Mouse (Mus musculus) heart, postnatal 0 days (tissue): ENCODE measurements around the gene Cbl. TPM values are rescaled to one million over a fixed set of nuclear protein-coding genes. Genes with fewer than 3 reads are reported as not detected.

Source experiments
- ATAC-seq: fragments of 200-750 bp; cut with Nextera tagmentation; 2 replicates; pipeline ENCODE4 v1.8.0; 2017; ENCODE audit warnings: low read depth, moderate number of reproducible peaks, moderate library complexity; ENCODE audit not compliant: insufficient read depth
- DNase-seq: peaks from one replicate; pipeline ENCODE4 v3.0.0-alpha.2; 2016; ENCODE audit warnings: low spot score
- H3K27ac ChIP-seq: fragments of 300-500 bp; sonication (generic); 2 replicates; pipeline ENCODE4 v1.5.1; 2014; ENCODE audit warnings: low read depth, mild to moderate bottlenecking
- H3K27me3 ChIP-seq: fragments of 300-500 bp; sonication (generic); 2 replicates; pipeline ENCODE4 v1.6.1; 2014; ENCODE audit warnings: low read length, mixed read lengths; ENCODE audit not compliant: control insufficient read depth, insufficient read depth
- H3K36me3 ChIP-seq: fragments of 300-500 bp; sonication (generic); replicated peaks from 2 replicates; pipeline ENCODE4 v1.6.1; 2014; ENCODE audit warnings: low read length, mixed read lengths; ENCODE audit not compliant: control insufficient read depth, insufficient read depth
- H3K4me1 ChIP-seq: fragments of 300-500 bp; sonication (generic); 2 replicates; pipeline ENCODE4 v1.6.1; 2014; ENCODE audit warnings: antibody characterized with exemption; ENCODE audit not compliant: control insufficient read depth, insufficient read depth
- H3K4me2 ChIP-seq: fragments of 300-500 bp; sonication (generic); 2 replicates; pipeline ENCODE4 v1.6.1; 2014; ENCODE audit warnings: low read depth, mild to moderate bottlenecking, low read length, moderate library complexity
- H3K4me3 ChIP-seq: fragments of 300-500 bp; sonication (generic); 2 replicates; pipeline ENCODE4 v1.5.1; 2014; ENCODE audit warnings: low read depth, low read length
- H3K9ac ChIP-seq: fragments of 300-500 bp; sonication (generic); replicated peaks from 2 replicates; pipeline ENCODE4 v1.6.1; 2014; ENCODE audit warnings: low read depth, low read length, mixed read lengths
- H3K9me3 ChIP-seq: fragments of 300-500 bp; sonication (generic); replicated peaks from 2 replicates; pipeline ENCODE4 v1.6.1; 2016; ENCODE audit warnings: low read length; ENCODE audit not compliant: control insufficient read depth
- CTCF ChIP-seq: IDR thresholded peaks from 2 replicates; pipeline ENCODE4 v1.5.1; 2016; ENCODE audit warnings: antibody characterized with exemption, control low read depth, low read depth
- EP300 ChIP-seq: IDR thresholded peaks from 2 replicates; pipeline ENCODE4 v1.6.1; 2016; ENCODE audit warnings: antibody characterized with exemption, low read depth
- WGBS: fragments of 180-500 bp; shearing (Covaris S2); extraction: QIAGEN DNeasy Blood & Tissue Kit; methylation state at CpG from one replicate; pipeline ENCODE4 v1.1.7; 2014; 5-methylcytosine and 5-hydroxymethylcytosine counted together
- polyA plus RNA-seq: library from polyadenylated mRNA; unstranded; fragments of >200 nt; fragmentation: Nextera tagmentation; extraction: Ambion mirVana; gene quantifications from 2 replicates; pipeline ENCODE4 v1.2.1, GENCODE M21; 2015
- total RNA-seq: library from RNA; depleted of rRNA; stranded (reverse); fragments of >200 nt; gene quantifications from 2 replicates; pipeline ENCODE4 v1.2.3, GENCODE M21; 2014; ENCODE audit warnings: low replicate concordance

The Cbl gene
- total and polyA plus RNA-seq, 2 experiments from 2014 or later, result 5.2 to 17.6 TPM

DNA sequence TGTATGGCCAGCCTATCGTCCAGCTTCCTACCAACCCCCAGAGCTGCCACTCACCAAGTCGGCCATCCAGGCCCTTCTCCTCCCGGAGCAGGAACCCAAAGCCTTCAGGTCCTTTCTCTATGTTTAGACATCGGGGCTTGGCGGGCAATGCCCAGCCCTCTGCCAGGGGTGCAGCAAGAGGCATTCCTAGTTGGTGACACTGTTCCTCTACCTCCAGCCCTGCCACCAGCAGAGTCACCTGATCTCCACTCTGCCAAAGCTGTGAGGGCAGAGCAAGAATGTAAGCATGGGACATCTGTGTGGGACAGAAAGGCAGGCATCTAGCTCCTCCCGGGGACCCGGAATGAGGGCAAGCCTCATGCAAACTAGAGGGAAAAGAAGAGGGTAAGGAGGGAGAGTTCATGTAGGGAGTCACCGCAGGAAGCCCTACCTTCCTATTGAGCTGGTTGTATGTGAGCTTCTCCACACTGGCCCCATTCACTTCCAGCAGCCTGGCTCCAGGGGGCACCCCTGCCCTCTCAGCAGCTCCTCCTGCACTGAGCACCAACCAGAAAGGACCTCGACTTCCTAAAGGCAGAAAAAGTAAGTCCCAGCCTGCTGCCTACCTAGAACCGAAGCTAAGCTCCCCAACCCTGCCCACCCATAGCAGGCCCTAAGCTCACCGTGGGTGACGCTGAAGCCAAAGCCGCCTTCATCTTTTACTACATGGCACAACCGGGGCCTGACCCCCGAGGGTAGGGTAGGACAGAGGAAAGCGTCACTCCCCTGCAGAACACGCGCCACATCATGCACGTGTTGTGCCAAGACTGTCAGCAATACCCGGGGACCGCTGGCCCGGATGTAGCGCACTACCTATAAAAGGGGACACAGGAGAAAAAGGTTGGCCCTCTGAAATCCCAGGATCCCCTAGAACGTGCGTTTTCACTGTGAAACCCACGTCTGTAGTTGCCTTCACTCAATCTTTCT, 15.6 kb upstream of the Cbl start:
- H3K9me3 ChIP-seq, result no peaks in the 10 kb centered on the region
- 33% methylated on average over 26 of the region's 26 CpGs for WGBS
- H3K27me3 ChIP-seq, result no peaks in the 10 kb centered on the region
- H3K27ac ChIP-seq, result 0 out of 2 replicates have a peak overlapping the region, but pooled peaks have one; percentile 28
- H3K9ac ChIP-seq, result no peak overlapping the region
- H3K4me2 ChIP-seq, result peak overlapping the region; percentile 41
- no peaks in the 10 kb centered on the region for H3K36me3 ChIP-seq
- peak; percentile 79 for DNase-seq
- peak; percentile 88 for ATAC-seq
- no peaks in the 10 kb centered on the region for H3K4me1 ChIP-seq
- TF ChIP-seq CTCF (peak; percentile 65), EP300 (no peak)
- H3K4me3 ChIP-seq, result no peak overlapping the region

DNA sequence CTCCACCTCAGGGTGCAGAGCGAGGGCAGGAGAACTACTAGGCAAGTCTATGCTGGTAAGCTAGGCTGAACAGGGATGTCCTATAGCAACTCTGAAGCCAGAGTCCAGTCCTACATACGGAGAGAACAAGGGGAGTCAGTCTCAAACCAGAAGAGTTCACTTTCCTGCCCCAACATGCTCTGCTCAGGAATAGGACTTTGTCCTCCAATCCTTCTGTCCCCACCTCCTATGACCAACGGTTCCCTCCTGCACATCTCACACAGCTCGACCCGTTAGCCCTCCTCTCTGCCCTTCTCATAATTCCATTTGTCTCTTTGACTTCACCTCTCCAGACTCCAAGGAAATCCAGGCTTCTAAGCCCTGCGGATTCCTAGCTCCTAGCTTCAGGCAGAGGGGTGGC, 14.1 kb upstream of the Cbl start:
- H3K4me2 ChIP-seq, result no peak overlapping the region
- no peak overlapping the region for H3K4me3 ChIP-seq
- WGBS, result 77% methylated on average over 6 of the region's 6 CpGs
- H3K27me3 ChIP-seq, result no peaks in the 10 kb centered on the region
- H3K36me3 ChIP-seq, result no peaks in the 10 kb centered on the region
- TF ChIP-seq CTCF (no peak), EP300 (no peak)
- H3K4me1 ChIP-seq, result no peaks in the 10 kb centered on the region
- no peak overlapping the region for H3K27ac ChIP-seq
- DNase-seq (no peak), ATAC-seq (no peak)
- H3K9ac ChIP-seq, result no peak overlapping the region
- no peaks in the 10 kb centered on the region for H3K9me3 ChIP-seq

DNA sequence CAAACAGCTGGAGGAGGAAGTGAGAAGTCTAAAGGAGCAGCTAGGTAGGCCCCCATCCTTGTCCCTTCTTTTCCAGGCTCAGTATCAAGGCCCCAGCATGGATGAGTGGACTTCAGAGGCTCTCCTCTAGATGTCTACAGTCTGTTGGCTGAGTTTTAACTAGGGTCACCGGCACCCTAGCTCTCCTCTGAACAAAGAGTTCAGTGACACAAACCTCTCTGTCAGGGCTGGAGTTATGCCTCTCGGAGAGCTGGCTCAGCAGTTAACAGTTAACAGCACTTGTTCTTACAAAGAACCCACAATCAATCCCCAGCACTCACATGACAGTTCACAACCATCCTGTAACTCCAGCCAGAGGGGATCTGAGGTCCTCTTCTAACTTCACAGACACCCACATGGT, 9.8 kb upstream of the Cbl start:
- Histone ChIP-seq H3K9ac (no peak overlapping the region; the same call in 1 of the 2 replicates), H3K4me2 (no peak overlapping the region)

DNA sequence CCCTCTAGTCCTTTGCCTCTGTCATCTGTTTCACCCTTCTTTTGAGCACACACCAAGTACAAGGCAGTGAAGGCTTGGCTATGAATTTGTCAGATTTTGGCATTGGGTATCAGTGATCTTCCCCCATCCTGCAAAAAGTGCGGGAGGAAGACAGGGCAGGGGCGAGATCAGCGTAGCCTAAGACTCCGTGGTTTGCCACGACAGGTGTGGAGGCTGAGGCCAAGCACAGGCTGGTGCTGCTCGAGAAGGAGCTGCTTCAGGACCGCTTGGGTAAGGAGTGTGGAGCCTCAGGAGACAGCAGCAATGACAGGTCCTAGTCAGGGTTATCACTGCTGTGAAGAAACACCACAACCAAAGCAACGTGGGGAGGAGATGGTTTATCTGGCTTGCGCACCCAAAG, 7.6 kb upstream of the Cbl start:
- DNase-seq (no peak), ATAC-seq (no peak)
- H3K27me3 ChIP-seq, result no peaks in the 10 kb centered on the region
- H3K36me3 ChIP-seq, result no peaks in the 10 kb centered on the region
- H3K9ac ChIP-seq, result no peak overlapping the region; the same call in 1 of the 2 replicates
- no peak overlapping the region for H3K4me3 ChIP-seq
- no peak overlapping the region for H3K27ac ChIP-seq
- no peak overlapping the region for H3K4me2 ChIP-seq
- no peaks in the 10 kb centered on the region for H3K4me1 ChIP-seq
- no peaks in the 10 kb centered on the region for H3K9me3 ChIP-seq
- no peak for TF ChIP-seq CTCF
- TF ChIP-seq EP300, result no peak
- WGBS, result 55% methylated on average over 9 of the region's 9 CpGs

More for the DNA sequence above, 9.8 kb upstream of the Cbl start:
- no peak for TF ChIP-seq EP300
- TF ChIP-seq CTCF, result no peak
- no peak overlapping the region for H3K27ac ChIP-seq
- H3K9me3 ChIP-seq, result no peaks in the 10 kb centered on the region
- H3K36me3 ChIP-seq, result no peaks in the 10 kb centered on the region
- 44% methylated on average over 2 of the region's 2 CpGs for WGBS
- H3K4me3 ChIP-seq, result no peak overlapping the region
- no peaks in the 10 kb centered on the region for H3K4me1 ChIP-seq
- H3K27me3 ChIP-seq, result no peaks in the 10 kb centered on the region
- DNase-seq (no peak), ATAC-seq (no peak)

DNA sequence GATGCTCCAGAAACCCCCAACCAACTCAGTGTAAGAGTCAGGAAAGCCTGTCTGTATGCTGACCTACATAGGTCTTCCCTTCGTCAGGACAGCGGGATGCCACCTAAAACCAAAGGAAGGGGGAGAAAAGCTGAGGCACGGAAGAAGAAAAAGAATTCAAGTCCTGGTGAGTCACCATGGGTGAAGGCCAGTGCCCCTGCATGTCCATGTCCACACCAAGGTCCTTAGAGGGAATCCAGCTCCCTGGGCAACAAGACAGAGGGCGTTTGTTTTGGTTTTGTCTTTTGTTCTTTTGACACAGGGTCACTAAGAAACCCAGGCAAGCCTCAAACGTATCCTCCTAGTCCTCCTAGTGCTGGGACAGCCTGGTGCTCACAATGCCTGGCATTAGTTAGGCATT, 7.1 kb upstream of the Cbl start:
- DNase-seq (no peak), ATAC-seq (no peak)
- no peaks in the 10 kb centered on the region for H3K9me3 ChIP-seq
- H3K27me3 ChIP-seq, result no peaks in the 10 kb centered on the region
- H3K4me2 ChIP-seq, result no peak overlapping the region
- H3K4me1 ChIP-seq, result no peaks in the 10 kb centered on the region
- H3K9ac ChIP-seq, result no peak overlapping the region
- H3K4me3 ChIP-seq, result no peak overlapping the region
- 53% methylated on average over 5 of the region's 5 CpGs for WGBS
- no peak overlapping the region for H3K27ac ChIP-seq
- TF ChIP-seq CTCF (no peak), EP300 (no peak)
- no peaks in the 10 kb centered on the region for H3K36me3 ChIP-seq

DNA sequence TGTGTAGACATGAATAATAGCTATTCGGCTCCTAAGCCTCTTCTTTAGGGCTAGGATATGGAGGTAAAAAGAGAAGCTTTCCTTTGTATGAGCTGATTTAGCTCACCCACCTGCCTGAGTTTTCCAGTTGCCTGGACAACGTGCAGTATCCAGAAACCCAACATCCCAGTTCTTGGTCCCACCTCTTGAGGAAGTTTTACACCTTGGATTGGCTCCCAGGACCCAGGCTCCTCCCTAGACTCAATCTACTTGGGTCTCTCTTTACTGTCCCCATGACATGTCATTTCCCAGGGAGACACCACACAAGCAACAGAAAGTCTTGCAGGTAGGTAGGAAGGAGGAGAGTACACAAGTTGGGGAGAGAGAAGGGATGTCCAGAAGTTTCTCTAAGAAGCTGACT, 6.5 kb upstream of the Cbl start, which contains the start of gene Ccdc153:
Gene Ccdc153, plus strand, starts transcription at position 278 of the 400 bp plus-strand sequence.
- no peak within 1 kb of the TSS for H3K4me2 ChIP-seq
- H3K4me3 ChIP-seq, result no peak within 1 kb of the TSS
- 55% methylated on average over 2 of the region's 2 CpGs for WGBS
- no peaks in the 10 kb centered on the region for H3K27me3 ChIP-seq
- H3K36me3 ChIP-seq, result no peaks in the 10 kb centered on the region
- H3K4me1 ChIP-seq, result no peaks in the 10 kb centered on the region
- no peak within 1 kb of the TSS; the same call in 1 of the 2 replicates for H3K9ac ChIP-seq
- DNase-seq, result no peak
- H3K27ac ChIP-seq, result no peak within 1 kb of the TSS
- TF ChIP-seq CTCF (no peak), EP300 (no peak)
- no peaks in the 10 kb centered on the region for H3K9me3 ChIP-seq
- ATAC-seq, result no peak
